Mouse (Mus musculus): ENCODE results near the gene Ift81. TPM values are rescaled to one million over a fixed set of nuclear protein-coding genes. Genes with fewer than 3 reads are reported as not detected.

The Ift81 gene
- polyA plus RNA-seq, 1 experiment, result 5.6 TPM

- H3ac ChIP-seq (ENCODE audit: control insufficient read depth, insufficient read length), result peak overlapping the region; percentile 98
- no peak for TF ChIP-seq REST (IDR thresholded peaks at IDR 0.05; ENCODE audit: insufficient read depth, insufficient read length)
- no peak for TF ChIP-seq POLR2A (IDR thresholded peaks at IDR 0.05; ENCODE audit: insufficient read length, low read depth)
- TF ChIP-seq SRF (IDR thresholded peaks at IDR 0.05; ENCODE audit: control insufficient read depth, insufficient read length, low read depth), result no peak
- no peak for TF ChIP-seq E2F4 (IDR thresholded peaks at IDR 0.05; ENCODE audit: insufficient read depth)
- peak overlapping the region; percentile 89 for H3K4me2 ChIP-seq (ENCODE audit: low read depth)
- peak overlapping the region; percentile 83 for H3K4me3 ChIP-seq
- H3K79me2 ChIP-seq (ENCODE audit: control insufficient read depth, insufficient read depth), result peaks cover 31% of the 10 kb centered on the region
- peaks cover 8% of the 10 kb centered on the region for H3K36me3 ChIP-seq (ENCODE audit: control insufficient read depth, insufficient read depth)
- no peaks in the 10 kb centered on the region for H3K27me3 ChIP-seq (ENCODE audit: control insufficient read depth, insufficient read depth, insufficient read length)
Measured at GRCm38 (mm10) chr5:122503015-122503759, 111.1 kb downstream of the Ift81 start.

GRCm38 (mm10) chr5:122502077-122502941, 112.0 kb downstream of the Ift81 start, which contains the start of gene Atp2a2:
Gene Atp2a2 (minus strand): TSS chr5:122502225.
- peaks cover 8% of the 10 kb centered on the region for H3K36me3 ChIP-seq (ENCODE audit: control insufficient read depth, insufficient read depth)
- peak within 1 kb of the TSS; percentile 83 for H3K4me3 ChIP-seq
- H3K27me3 ChIP-seq (ENCODE audit: control insufficient read depth, insufficient read depth, insufficient read length), result no peaks in the 10 kb centered on the region
- peaks cover 39% of the 10 kb centered on the region for H3K79me2 ChIP-seq (ENCODE audit: control insufficient read depth, insufficient read depth)
- TF ChIP-seq USF1 (IDR thresholded peaks at IDR 0.05; ENCODE audit: low read depth) (no peak), POLR2A (IDR thresholded peaks at IDR 0.05; ENCODE audit: insufficient read length, low read depth) (peak; percentile 80), TCF3 (IDR thresholded peaks at IDR 0.05; ENCODE audit: insufficient read length, low read depth) (no peak), E2F4 (IDR thresholded peaks at IDR 0.05; ENCODE audit: insufficient read depth) (no peak), REST (IDR thresholded peaks at IDR 0.05; ENCODE audit: insufficient read depth, insufficient read length) (peak; percentile 15), MYOG (IDR thresholded peaks at IDR 0.05; ENCODE audit: control insufficient read depth in 1 of 3, insufficient read depth in 1 of 3, insufficient read length in 2 of 3, low read depth in 2 of 3) (peak in 1 of 3 experiments; percentile 2), TCF12 (IDR thresholded peaks at IDR 0.05; ENCODE audit: insufficient read depth, poor library complexity, severe bottlenecking) (no peak), MYOD1 (IDR thresholded peaks at IDR 0.05; ENCODE audit: control insufficient read depth in 1 of 3, insufficient read length in 2 of 3, low read depth in 2 of 3) (peak in 1 of 3 experiments; percentile 39), POLR2AphosphoS2 (IDR thresholded peaks at IDR 0.05; ENCODE audit: insufficient read length, low read depth) (peak; percentile 82)
- H3ac ChIP-seq (ENCODE audit: control insufficient read depth, insufficient read length), result peak within 1 kb of the TSS; percentile 98
- H3K4me2 ChIP-seq (ENCODE audit: low read depth), result peak within 1 kb of the TSS; percentile 90

DNA sequence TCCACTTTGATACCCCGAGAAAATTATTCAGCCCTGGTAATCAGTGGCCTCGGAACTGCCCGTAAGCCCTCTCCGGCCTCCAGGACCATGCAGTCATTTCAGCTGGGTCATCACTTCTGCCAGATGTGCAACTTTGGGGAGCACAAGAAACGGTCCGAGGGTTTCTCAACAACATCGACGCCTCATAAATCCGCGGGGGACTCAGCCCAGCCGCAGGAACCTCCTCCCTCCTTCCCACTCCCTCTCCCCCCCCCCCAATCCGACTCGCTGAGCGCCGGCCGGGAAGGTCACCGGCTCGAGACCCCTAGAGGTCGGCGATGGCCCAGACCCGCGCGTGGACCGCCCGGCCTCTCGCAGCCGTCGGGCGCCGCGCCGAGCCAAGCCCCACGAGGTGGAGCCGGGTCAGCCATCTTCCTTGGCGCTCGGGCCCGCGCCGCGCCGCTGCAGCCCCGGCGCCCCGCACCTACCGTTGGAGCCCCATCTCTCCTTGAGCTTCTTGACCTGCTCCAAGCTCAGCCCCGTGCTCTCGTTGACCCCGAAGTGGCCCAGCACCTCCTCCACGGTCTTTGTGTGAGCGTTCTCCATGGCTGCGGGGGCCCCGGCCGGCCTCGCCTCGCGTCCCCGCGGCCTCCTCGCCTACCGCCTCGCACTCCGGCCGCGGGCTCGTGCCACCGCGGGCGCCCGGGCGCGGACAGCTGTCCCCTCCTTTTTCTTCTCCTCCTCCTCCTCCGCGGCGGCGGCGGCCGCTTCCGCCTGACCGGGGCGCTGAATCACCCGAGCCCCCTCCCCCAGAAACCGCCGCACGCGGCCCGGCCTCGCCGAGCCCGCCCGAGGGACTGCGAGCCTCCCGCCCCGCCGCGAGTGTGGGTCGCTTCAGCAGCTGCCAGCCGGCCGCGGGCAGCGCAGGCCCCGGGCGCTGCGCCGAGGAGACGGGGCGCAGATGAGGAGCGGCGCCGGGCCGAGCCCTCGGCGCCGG, 112.9 kb downstream of the Ift81 start:
- TF ChIP-seq MYOD1 (IDR thresholded peaks at IDR 0.05; ENCODE audit: control insufficient read depth in 1 of 3, insufficient read length in 2 of 3, low read depth in 2 of 3) (peak in 1 of 3 experiments; percentile 8), USF1 (IDR thresholded peaks at IDR 0.05; ENCODE audit: low read depth) (no peak), MYOG (IDR thresholded peaks at IDR 0.05; ENCODE audit: control insufficient read depth in 1 of 3, insufficient read depth in 1 of 3, insufficient read length in 2 of 3, low read depth in 2 of 3) (peak in 1 of 3 experiments; percentile 41), CEBPB (IDR thresholded peaks at IDR 0.05; ENCODE audit: insufficient read depth, poor library complexity, severe bottlenecking) (no peak), POLR2A (IDR thresholded peaks at IDR 0.05; ENCODE audit: insufficient read length, low read depth) (peak; percentile 40)
- Histone ChIP-seq H3K4me2 (ENCODE audit: low read depth) (peak overlapping the region; percentile 90), H3K4me3 (peak overlapping the region; percentile 83), H3K27me3 (ENCODE audit: control insufficient read depth, insufficient read depth, insufficient read length) (no peaks in the 10 kb centered on the region), H3K36me3 (ENCODE audit: control insufficient read depth, insufficient read depth) (peaks cover 13% of the 10 kb centered on the region), H3ac (ENCODE audit: control insufficient read depth, insufficient read length) (peak overlapping the region; percentile 98), H3K79me2 (ENCODE audit: control insufficient read depth, insufficient read depth) (peaks cover 49% of the 10 kb centered on the region)

DNA sequence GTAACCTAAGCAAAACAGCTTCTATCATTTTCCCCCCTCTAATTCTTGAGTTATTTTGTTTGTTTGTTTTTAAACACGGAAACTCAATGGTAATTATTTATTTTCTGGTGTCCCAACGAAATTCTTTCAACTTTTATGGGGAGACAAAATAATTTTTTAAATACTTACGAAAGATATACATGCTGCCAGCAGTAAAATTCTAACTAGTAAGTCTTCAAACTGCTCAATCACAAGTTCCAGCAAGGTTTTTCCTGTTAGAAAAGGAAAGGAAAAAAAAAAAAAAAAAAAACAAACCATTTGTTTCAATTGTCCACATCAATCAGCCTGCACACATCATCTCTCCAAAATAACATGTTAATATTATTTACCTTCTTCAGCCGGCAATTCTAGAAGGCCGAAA, 113.8 kb downstream of the Ift81 start:
- H3K36me3 ChIP-seq (ENCODE audit: control insufficient read depth, insufficient read depth), result peaks cover 21% of the 10 kb centered on the region
- peak overlapping the region; percentile 98 for H3ac ChIP-seq (ENCODE audit: control insufficient read depth, insufficient read length)
- peak overlapping the region; percentile 83 for H3K4me3 ChIP-seq
- H3K4me2 ChIP-seq (ENCODE audit: low read depth), result peak overlapping the region; percentile 90
- H3K79me2 ChIP-seq (ENCODE audit: control insufficient read depth, insufficient read depth), result peaks cover 57% of the 10 kb centered on the region
- no peak for TF ChIP-seq MYOG (IDR thresholded peaks at IDR 0.05; ENCODE audit: control insufficient read depth in 1 of 3, insufficient read depth in 1 of 3, insufficient read length in 2 of 3, low read depth in 2 of 3)
- no peak for TF ChIP-seq USF1 (IDR thresholded peaks at IDR 0.05; ENCODE audit: low read depth)
- TF ChIP-seq MYOD1 (IDR thresholded peaks at IDR 0.05; ENCODE audit: control insufficient read depth in 1 of 3, insufficient read length in 2 of 3, low read depth in 2 of 3), result no peak
- no peak for TF ChIP-seq SRF (IDR thresholded peaks at IDR 0.05; ENCODE audit: control insufficient read depth, insufficient read length, low read depth)
- no peak for TF ChIP-seq TCF12 (IDR thresholded peaks at IDR 0.05; ENCODE audit: insufficient read depth, poor library complexity, severe bottlenecking)
- no peak for TF ChIP-seq TCF3 (IDR thresholded peaks at IDR 0.05; ENCODE audit: insufficient read length, low read depth)
- TF ChIP-seq POLR2AphosphoS2 (IDR thresholded peaks at IDR 0.05; ENCODE audit: insufficient read length, low read depth), result no peak
- no peak for TF ChIP-seq E2F4 (IDR thresholded peaks at IDR 0.05; ENCODE audit: insufficient read depth)
- TF ChIP-seq MAX (IDR thresholded peaks at IDR 0.05; ENCODE audit: low read depth), result no peak
- no peak for TF ChIP-seq POLR2A (IDR thresholded peaks at IDR 0.05; ENCODE audit: insufficient read length, low read depth)
- no peaks in the 10 kb centered on the region for H3K27me3 ChIP-seq (ENCODE audit: control insufficient read depth, insufficient read depth, insufficient read length)

Other genes with a start within 250 kb of the Ift81 start
- gene Gpn3, start 242.6 kb downstream of the Ift81 start, polyA plus RNA-seq (2012; fragmentation: generic; extraction: Trizol), result 18.9 TPM
- gene Fam216a, start 242.2 kb downstream of the Ift81 start, polyA plus RNA-seq (2012; fragmentation: generic; extraction: Trizol), result 27.7 TPM
- 217 TPM for gene Arpc3, start 222.6 kb downstream of the Ift81 start, polyA plus RNA-seq (2012; fragmentation: generic; extraction: Trizol)
- 62.7 TPM for gene Anapc7, start 192.8 kb downstream of the Ift81 start, polyA plus RNA-seq (2012; fragmentation: generic; extraction: Trizol)
- gene Atp2a2, start 112.3 kb downstream of the Ift81 start, polyA plus RNA-seq (2012; fragmentation: generic; extraction: Trizol), result 295 TPM
- 2.2 TPM for gene P2rx7, start 29.4 kb upstream of the Ift81 start, polyA plus RNA-seq (2012; fragmentation: generic; extraction: Trizol)
- 23.2 TPM for gene P2rx4, start 93.0 kb upstream of the Ift81 start, polyA plus RNA-seq (2012; fragmentation: generic; extraction: Trizol)
- 8.2 TPM for gene Camkk2, start 164.9 kb upstream of the Ift81 start, polyA plus RNA-seq (2012; fragmentation: generic; extraction: Trizol)
- 197 TPM for gene Anapc5, start 206.8 kb upstream of the Ift81 start, polyA plus RNA-seq (2012; fragmentation: generic; extraction: Trizol)
- 8.2 TPM for gene Rnf34, start 235.5 kb upstream of the Ift81 start, polyA plus RNA-seq (2012; fragmentation: generic; extraction: Trizol)